Mouse (Mus musculus): Measurements from ENCODE around the gene Gm27029.

- TF ChIP-seq POLR2A (IDR thresholded peaks at IDR 0.05; ENCODE audit: borderline replicate concordance, low read depth, low read length) (no peak), CTCF (IDR thresholded peaks at IDR 0.05; ENCODE audit: low read depth, low read length) (no peak)
These were observed 8.0 kb downstream of the Gm27029 start for GRCm38 (mm10) chr11:101416433-101417100.

All from bone marrow macrophage, adult 2 months (primary cell).